Mouse (Mus musculus): ENCODE results near the gene Nanos1.
A peak's percentile ranks its signal among the peaks of the same experiment; 100 is the strongest.

Gene Nanos1

DNA sequence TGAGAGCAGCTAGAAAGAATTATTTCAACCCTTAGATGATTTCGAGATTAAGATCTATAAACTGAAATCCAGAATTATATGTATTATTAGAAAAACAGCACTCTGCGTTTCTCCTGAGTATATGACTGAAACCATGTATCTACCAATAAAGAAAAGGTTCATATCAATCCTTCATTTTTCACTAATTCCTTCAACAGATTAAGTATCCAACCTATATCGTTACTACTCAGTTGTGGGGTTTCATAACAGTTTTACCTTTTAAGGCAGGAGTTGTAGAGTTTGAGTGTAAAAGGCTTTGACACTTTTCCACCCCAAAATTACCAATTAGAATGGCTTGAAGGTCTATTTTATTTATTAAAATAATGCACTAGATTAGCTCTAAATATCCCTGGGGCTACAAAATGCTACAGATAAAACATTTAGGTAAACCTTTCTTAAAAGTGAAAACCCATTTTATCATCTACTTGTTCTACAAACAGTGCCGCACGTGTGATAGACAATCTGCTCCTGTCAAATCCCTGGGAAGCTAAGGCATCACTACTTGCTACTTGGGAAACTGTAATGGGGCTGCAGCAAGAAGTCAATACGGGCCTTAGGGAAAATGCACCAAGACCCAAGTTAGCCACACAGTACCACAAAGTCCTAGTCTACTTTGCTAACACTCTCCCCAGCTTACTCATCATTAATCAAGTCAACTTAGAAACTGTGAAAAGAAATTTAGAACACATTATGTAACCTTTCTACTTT is 32.6 kb downstream of the Nanos1 start:
- no peak for DNase-seq (ENCODE audit: low spot score)

DNA sequence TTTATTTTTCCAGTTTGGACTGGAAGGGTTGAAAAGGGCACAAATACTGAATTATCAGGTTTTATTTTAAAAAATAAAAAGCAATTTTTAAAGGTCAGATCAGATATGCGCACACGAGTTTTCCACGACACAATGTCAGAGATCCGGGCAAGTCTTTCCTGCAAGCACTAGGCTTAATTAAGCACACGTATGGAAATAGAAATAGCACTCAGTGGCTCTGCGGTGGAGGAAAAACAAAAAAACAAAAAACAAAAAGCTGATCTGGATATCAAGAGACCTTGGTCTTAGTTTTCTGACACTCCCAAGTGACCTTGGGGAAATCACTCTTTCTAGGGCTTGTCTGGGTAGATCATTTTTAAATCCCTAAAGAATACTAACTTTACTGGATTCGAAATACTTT is 33.7 kb downstream of the Nanos1 start:
- DNase-seq (ENCODE audit: low spot score) = no peak

DNA sequence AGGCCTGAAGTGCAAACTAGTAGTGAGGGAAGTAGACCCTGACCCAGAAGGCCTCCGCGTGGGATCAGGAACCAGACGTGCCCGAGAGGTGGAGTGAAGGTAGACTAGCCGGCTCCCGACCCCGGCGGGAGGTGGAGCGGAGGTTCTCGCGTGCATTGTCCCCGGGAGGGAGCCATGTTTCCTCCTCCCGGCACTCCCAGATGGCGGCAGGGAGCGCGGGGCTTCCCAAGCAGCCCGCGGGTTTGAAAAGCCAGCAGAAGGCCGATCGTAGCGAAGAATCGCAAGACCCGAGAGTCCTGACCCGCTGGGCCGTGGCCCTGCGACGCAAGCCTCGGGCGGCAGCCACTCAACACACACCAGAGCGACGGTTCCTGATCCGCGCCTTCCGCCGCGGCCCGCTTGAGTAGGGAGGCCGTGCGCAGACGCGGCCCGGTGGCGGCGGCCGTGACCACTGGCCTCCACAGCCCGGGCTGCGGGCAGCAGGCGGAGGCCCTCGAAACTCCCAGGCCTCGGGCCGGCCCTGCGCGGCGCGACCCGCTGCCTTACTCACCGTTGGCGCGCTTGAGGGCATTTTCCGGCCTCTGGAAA is 34.2 kb downstream of the Nanos1 start:
- peak; percentile 70 for DNase-seq (ENCODE audit: low spot score)

DNA sequence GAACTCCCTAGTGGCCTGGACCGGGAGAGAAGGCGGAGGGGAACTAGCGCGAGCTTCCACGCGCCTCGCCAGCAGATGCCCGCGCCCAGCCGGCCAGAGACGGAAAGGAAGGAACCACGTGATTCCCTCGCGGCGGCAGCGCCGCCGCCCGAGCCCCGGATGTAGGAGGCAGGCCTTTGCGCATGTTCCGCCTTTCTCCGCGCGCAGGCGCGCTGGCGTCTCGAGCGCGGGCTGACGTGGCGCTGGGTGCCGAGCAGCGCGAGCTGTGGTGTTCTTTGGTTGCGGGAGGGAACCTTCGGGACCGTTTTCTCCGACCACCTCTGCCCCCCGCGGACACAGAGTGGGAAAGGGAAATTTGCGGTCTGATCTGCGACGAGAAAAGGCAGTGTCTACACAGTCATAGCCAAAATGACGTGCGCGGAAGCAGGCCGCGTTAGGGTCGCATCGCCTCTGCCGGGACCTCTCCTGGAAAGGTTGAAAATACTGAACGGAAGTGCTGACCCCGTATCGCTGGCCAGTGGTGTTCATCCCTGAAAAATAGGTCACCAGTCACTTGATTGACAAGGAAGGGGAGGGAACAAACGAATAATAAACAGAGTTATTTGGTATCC is 34.9 kb downstream of the Nanos1 start, which contains the start of gene Eif3a:
TSS of gene Eif3a (minus strand) at position 108 of the 611 bp plus-strand sequence.
- DNase-seq (ENCODE audit: low spot score) = peak; percentile 95

DNA sequence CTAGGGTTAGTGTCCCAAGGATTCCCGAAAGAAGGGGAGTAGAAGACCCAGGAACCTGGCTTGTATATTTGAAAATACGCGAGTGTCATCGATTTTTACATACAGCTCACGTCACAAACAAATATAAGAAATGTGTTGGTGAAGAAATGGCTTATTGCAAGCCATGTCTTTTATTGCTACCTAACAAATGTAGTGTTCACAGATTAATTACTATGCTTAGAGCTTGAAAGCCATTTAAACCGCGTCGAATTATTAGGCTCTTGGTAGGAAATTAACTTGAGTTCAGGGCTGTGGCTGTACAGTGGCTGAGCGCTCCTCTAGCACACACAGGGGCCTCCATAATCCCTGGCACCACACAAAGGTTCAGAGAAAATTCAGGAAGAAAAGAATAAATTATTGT is 35.4 kb downstream of the Nanos1 start:
- no peak for DNase-seq (ENCODE audit: low spot score)

DNA sequence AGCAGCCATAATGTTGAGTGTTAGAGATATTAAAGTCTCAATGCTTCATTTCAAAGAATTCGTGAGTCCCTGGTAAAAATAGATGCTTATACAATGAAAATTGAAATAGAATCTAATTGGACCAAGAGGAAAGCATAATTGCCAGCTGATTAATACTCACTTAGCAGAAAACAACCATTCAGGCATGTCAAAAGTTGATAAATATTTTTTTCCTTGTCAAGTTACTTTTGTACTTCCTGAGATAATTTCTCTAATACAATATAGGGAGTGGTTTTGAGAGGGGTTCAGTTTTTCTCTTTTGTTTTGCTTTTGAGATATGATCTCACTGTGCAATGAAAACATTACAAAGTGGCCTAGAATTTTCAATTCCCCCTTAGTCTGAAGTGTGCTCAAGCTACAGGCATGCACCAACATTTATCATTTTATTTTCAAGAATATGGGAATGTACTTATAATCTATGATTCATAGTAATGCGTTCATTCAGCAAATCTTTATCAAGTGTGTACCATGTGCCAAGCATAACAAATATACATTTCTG is 37.5 kb downstream of the Nanos1 start:
- no peak for DNase-seq (ENCODE audit: low spot score)

DNA sequence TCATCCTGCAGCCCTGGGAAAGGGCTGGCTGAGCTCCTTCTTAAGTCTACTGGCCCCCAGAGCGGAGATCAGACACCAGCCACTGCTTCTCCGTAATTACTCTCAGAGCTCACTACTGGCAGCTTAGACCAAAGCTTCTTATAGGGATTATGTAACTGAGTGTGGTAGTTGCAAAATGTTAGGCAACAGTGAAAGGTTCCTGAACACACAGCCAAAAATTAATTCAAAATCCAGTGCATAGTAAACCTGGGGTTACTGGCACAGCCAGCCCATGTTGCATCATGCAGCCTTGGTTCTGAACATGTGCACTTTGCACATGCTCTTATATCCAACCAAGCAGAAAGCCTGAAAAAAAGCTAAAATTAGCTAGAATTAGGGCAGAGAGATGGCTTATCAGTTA is 39.5 kb downstream of the Nanos1 start:
- DNase-seq (ENCODE audit: low spot score) = no peak

DNA sequence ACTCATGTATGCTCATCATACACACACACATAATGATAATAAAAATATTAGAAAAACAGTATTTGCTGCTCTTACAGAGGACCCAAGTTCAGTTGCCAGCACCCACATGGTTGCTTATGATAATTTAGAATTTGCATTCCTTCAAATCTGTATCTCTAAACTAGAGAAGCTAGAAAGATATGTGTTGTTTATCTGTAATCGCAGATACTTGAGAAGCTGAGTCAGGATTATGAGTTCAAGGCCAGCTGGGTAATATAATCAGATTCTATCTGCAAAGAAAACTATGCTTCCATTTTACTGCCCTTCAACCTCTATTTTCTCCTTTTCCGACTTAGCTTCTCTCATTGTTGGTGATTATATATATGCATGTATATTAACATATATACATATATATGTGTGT is 41.6 kb downstream of the Nanos1 start:
- no peak for DNase-seq (ENCODE audit: low spot score)

DNA sequence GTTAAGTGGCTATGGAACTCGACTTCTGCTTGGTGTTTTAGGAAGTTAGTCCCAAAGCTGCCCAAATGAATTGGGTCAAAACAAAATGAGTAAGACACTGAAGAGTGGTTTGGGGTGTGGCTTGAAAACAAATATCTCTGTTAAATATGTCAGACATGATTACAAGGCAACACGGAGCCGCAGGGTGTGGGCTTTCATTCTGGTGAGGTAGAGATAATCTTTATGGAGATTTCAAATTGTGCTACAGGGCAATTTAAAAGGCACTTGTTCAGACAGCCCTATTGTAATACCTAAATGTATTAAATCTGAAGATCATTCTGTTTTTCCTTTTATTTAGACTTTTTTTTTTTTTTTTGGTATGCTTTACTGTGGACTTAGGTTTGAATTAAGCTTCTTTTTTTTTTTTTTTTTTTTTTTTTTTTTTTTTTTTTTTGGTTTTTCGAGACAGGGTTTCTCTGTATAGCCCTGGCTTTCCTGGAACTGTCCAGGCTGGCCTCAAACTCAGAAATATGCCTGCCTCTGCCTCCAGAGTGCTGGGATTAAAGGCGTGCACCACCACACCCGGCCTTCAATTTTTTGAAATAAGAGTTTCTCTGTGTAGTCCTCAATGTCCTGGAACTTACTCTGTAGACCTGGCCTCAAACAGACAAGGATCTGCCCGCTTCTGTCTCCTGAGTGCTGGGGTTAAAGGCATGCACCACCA is 44.2 kb downstream of the Nanos1 start:
- DNase-seq (ENCODE audit: low spot score) = no peak

DNA sequence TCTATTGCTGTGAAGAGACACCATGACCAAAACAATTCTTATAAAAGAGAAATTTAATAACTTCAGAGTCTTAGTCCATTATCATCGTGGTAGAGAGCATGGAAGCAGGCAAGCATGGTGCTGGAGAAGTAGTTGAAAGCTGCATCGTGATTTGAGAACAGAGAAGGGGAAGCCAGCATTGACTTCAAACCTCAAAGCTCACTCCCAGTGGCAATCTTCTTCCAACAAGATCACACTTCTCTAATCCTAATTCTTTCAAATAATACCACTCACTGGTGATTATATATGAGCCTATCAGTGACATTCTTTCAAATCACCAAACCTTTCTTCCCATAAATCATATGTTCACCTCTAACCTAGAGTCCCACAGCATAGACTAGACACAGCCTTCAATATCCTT is 49.1 kb downstream of the Nanos1 start:
- DNase-seq (ENCODE audit: low spot score) = no peak
